Mouse (Mus musculus): ENCODE data around the gene Ets2.

DNA sequence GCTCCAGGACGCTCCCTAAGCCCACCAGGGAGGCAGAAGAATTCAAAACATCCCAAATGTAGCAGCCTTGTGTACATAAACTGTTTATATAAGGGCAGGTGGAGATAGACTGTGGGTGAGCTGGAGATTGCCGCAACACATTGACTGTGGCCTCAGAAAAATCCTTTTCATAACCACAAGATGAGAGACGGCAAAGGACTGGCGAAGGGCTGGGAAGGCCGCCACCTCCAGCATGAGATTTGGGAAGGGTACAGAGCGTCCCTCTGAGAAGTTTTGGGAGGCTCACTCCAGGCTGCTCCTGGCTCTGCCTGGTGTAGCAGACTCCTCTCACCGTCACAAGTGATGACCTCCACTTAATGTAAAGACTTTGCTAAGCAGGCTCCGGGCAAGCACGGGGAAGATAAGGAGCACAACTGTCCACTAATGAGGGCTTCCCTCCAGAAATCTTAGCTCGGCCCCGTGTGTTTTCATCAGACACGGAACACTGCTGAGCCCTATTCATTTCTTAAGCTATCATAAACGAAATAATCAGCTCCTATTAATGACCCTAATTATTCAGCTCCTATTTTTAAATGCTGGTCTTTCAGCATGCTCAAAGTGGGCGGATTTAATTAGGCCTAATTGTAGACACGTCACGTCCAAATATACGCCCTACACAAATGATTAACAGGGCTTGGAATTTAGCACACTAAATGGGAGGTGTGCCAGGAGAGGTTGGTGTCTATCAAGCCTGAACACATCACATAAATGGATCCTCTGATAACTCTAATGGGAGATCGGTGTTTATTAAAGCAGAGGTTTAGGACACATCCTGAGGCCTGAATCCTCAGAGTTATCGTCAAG is 33.5 kb upstream of the Ets2 start:
- TF ChIP-seq CTCF (IDR thresholded peaks at IDR 0.05; ENCODE audit: control insufficient read depth, insufficient read depth, insufficient read length) (no peak), MYOG (IDR thresholded peaks at IDR 0.05; ENCODE audit: control insufficient read depth, extremely low read depth, insufficient read length) (no peak), MAX (IDR thresholded peaks at IDR 0.05) (no peak), USF1 (IDR thresholded peaks at IDR 0.05; ENCODE audit: low read depth) (no peak), MYOD1 (IDR thresholded peaks at IDR 0.05; ENCODE audit: control insufficient read depth, insufficient read length, low read depth) (peak; percentile 65), CEBPB (IDR thresholded peaks at IDR 0.05; ENCODE audit: low read depth) (no peak), FOSL1 (IDR thresholded peaks at IDR 0.05; ENCODE audit: insufficient read depth, low read length, poor library complexity, severe bottlenecking) (no peak)
